Mouse (Mus musculus): ENCODE measurements around the gene Aldh1l1.
A peak's percentile ranks its signal among the peaks of the same experiment; 100 is the strongest.

Gene Aldh1l1

DNA sequence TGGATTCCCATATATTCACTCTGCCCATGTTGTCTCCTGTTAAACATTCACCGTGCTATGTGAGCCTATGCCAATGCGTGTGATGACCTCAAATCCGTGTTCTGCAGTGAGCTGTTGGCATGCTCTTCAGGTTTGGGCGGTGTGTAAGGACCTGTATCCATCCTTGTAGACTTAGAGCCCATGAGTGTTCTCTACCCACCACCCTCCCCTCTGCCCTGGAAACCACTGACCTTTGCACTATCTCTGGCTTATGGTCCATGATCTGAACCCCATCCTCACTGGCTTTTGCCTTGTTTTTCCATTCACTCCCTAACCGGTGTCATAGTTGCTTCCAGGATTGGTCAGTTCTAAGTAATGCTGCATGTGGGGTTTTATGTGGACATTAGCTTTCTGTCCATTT, 67.5 kb downstream of the Aldh1l1 start:
- DNase-seq: no peak

DNA sequence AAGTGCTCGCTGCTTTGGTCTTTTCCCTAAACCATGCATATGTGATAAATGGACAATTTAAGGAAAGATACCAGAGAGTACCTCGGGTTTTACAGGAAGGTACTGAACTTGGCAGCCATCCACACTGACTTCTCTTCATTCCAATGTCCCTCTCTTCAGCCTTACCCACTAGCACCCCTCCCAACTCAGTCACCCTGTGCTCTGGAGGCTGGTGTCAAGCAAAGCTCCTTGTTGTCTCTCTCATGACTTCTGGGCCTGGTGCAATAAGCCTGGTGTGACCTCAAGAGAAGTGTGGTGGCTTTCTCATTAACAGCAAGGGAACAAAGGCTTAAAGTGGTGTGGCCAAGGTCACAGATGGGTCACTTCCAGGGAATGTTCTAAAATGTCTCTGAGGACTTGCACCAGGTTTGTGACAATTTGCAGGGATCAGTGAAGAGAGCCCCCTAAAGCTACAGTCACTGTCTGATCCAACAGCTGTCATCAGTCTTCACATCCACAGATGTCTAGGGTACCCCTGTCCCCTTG, 70.4 kb downstream of the Aldh1l1 start:
- no peak for DNase-seq

DNA sequence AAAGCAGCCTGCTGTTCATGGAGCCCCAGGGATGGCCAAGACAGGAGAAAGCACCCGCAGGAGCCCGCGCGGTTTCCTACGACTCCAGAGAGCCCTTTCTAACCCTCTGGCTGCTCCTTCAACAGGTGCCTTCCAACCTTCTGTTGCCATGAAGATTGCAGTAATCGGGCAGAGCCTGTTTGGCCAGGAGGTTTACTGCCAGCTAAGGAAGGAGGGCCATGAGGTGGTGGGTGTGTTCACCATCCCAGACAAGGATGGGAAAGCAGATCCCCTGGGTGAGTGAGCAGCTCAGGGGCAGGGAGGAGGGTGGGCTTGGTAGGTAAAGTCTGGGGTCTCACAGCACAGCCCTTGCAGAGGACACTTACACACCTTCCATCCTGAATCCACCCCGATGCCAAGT, 70.8 kb downstream of the Aldh1l1 start:
- no peak for DNase-seq

DNA sequence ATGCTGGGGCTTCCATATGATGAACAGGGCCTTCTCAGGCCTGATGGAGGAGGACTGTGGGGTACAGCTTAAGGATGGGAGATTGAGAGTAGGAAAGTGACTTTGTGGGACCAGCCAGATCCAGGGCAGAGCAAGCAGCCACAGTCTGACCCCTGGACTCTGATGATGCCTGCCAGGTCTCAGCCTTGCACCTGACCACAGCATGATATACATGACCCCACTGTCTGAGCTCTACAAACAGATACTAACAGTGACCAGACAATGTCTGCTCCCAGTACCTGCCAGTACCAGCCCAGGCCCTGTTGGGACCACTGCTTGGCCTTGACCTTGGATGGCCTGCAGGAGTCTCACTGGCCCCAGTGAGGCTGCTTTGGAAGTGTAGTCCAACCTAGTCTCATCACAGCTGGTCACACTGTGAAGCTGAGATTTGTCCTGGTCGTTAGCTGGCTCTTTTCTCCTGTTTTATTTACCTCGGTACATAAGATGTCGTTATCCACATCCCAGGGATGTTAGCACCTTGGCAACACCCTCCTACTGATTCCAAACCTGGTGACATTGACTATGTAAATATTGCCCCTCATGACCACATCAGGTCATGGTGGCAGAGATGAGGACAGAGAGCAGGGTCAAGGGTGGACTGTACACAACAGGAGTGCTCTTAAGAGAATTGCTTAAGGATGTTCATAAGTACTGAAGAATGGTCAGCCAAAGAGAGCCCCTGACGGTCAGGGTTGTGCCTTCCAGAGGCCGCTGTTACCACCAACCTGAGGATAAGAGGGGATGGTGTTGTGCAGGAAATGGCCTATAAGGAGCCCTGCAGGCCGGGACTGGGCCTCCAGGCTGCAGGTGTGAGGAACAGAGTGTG, 71.8 kb downstream of the Aldh1l1 start:
- no peak for DNase-seq

DNA sequence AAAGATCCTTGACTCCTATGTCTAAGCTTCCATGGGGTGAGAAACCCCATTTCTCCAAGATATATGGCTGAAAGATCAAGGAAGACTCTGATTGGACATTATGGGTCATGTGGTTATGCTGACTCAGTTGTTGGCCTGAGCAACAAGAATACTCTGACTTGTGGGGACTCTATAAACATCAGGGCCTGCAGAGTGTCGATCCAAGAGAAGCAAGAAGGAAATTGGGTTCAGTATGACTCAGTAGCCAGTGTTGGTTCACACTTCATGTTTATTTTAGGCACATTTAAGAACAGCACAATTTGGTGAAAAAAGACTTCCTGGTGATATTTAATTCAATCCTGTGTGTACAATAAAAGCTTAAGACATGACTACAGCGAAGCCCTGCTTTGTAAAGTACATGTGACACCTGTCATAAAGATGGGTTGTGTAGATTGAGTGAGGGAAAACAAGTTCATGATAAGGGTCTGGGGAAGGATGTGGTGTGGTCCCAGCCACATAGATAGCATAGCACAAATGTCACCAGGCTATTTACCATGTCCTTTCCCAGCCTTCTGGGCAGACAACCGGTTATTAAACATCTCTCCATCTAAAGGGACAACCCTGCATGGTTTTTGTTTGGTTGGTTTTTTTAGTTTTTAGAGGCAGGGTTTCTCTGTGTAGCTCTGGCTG, 74.3 kb downstream of the Aldh1l1 start:
- no peak for DNase-seq

DNA sequence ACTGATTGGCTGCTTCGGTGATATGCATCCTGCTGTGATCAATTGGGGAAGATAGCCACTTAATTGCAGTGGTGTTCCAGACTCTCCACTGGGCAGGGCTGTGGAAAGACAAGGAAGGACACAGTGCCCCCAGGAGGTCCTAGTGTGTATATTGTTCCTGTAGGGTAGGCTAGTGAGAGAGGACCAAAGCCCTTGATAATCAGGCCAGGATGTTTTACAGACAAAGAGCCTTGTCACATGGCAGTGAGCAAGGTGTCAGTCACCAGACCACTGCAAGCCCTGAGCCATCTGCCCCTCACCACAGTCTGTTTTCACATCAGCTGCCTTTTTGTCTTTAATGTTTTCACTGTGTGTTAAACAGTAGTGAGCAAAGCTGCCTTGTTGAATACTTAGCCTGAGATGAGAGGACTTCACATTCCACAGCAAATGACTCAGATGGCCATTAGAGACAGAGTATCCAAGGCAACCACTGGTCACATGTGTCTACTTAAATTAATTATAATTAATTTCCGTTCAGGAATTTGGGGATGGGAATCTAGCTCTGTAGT, 75.1 kb downstream of the Aldh1l1 start:
- no peak for DNase-seq

DNA sequence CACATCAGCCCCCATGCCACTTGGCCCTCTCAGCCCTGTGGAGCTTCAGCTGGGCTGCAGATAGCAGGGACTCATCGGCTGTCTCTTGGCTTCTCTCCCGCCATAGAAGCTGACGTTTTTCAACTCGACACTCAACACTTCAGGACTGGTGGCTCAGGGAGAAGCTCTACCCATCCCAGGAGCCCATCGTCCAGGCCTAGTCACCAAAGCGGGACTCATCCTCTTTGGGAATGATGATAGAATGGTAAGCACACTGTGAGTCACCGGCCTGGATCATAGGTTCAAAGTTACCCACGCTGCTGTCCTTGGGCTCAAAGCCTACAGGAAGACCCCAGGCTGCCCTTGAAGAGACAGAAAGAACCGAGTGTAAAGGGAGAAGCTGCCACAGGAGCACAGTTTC, 78.0 kb downstream of the Aldh1l1 start:
- no peak for DNase-seq

DNA sequence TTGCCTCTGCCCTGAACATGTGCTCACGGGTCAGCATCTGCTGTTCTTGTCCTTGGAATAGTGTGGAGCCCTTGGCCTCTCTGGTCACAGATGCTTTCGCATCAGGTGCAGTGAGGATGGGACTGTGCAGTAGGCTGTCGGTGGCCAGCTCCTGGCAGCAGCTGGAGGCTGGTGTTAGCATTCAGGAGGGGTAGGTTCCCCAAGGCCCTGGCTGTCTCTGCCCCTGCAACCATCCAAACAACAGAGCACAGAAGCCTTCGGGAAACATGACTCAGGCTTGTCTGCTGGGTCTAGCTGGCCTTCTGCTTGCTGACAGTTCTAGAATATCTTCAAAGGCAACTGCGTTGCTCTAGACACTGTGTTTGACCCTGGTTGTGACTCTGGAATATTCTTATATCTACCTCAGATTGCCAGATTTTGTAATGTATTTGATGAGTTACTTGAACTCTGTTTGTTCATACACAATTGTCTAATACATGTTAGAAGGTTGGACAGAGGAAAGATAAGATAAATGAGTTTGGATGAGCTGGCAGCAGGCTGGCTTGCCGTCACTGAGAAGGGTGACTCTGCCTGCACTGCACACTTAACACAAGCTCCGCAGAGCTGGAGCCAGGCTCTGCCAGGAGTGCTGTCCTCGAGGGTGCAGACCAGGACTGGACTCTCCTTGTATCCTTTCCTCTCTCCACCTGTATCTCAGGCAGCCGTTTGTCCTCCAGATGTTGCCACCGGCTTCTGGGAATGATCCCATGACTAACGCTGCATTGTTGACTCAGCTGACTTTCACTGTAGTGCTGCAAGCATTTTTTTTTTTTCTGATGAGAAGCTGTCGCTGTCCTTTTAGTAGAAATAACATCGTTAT, 79.4 kb downstream of the Aldh1l1 start:
- no peak for DNase-seq

DNA sequence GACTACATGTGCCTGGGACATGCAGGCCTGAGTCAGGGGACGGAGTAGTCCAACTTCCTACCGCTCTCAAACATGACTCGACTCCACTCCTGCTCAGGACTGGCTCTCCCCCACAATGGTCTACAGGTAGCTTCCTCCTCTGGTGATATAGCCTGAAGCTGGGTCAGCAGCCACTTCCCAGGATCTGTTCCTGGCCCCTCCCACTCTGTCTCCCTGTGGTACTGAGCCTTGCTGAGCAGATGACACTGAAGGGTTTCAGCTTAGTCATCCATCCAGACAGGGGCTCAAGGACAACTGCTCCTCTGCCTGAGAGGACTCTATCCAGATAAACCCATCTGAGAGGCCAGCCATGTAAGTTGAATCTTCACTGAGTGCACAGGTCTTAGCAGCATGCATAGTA, 81.3 kb downstream of the Aldh1l1 start:
- DNase-seq: no peak

DNA sequence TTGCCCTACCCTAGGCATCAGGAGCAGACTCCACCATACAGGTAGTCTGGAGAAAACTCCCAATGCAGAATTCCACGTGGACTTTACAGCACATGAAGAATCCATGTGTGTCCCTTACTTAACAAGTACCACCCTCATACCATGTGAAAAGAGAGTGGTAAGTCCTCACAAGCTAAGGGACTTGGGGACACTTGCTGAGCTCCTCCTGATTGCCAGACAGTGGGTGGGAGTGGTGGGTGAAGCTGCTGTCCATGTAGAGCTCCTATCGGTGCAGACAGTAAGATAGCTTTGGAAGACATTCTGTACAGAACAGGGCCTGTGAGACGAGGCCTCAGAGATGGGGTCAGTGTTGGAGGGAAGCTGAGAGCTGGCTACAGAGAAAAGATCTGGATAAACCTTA, 81.7 kb downstream of the Aldh1l1 start:
- no peak for DNase-seq

DNA sequence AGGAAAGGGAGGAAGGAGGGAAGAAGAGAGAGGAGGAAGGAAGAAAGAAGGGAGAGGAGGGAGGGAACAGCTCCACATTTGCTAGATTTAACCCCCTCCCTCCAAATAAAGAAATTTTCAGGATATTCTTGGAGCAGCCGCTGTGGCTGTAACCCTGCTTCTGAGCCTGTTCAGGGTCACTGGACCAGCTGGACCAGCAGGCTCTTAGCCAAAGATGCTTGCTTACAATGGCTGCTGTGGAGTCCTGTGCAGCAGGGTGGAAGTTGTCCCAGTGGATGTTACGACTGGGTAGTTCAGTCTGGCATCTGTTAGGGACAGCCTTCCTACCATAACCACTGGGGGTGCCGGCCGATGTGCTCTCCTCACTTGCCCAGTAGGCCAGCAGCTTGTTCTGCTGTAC, 82.5 kb downstream of the Aldh1l1 start:
- DNase-seq: no peak

DNA sequence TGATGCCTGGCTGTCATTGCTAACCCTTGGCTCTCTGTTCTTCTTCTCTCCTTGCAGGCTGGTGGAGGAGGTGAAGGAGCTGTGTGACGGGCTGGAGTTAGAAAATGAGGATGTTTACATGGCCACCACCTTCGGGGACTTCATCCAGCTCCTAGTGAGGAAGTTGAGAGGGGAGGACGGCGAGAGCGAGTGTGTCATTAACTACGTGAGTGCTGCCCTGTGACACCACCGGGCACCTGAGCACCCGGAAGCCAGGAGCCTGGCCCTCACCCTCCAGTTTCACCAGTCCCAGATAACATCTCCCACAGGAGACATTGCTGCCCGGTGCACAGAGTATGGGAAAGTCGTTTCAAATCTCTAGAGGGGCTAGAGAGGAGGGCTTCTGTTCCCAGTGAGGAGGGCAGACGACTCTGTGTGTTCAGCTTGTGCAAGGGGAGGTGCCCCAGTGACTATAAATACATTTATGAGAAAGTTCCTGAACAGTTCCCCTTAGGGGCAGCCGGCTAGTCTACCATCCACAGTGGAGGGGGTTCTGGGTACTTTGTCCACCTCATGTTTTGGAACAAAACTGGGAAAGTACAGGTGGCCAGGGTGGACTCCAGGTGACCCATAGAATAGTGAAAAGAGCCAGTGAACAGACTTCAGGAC, 83.6 kb downstream of the Aldh1l1 start:
- DNase-seq: no peak

DNA sequence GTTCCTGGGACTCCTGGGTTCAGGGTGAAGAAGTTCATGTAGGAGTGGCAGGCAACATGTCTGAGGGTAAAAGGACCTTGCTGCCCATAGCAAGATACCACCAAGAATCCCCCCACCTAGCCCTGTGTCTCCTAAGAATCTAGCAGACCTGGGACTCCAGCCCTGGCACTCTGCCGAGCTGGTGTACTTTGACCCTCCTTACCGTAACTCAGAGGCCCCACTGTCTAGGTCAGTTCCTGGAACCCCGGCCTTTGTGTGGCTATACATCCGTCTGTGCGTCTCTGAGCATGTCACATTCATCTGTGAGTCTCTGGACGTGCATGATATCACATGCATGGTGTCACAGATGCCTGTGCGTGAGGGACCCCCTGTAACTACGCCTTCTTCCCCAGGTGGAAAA, 84.2 kb downstream of the Aldh1l1 start:
- no peak for DNase-seq

DNA sequence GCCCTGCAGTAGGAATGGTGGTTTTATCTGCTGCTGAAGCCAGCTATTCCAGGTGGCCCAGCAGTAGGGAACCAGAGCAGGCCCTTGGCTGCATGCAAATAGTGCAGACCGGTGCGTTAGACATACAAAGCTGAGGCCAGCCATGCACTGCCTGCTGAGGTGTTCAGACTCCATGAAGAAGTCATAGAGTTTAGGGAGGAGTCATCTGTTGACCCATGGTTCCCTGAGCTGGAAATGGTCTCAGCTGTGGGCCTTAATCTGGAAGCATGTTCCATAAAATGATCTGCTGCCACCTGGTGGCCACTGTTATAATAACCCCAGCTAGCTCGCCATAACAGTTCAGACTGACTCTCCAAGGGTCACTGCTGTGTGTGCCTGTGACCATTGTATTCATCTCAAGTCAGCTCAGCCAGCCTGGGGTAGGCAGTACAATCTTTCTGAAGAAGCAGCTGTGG, 89.1 kb downstream of the Aldh1l1 start:
- peak; percentile 88 for DNase-seq

DNA sequence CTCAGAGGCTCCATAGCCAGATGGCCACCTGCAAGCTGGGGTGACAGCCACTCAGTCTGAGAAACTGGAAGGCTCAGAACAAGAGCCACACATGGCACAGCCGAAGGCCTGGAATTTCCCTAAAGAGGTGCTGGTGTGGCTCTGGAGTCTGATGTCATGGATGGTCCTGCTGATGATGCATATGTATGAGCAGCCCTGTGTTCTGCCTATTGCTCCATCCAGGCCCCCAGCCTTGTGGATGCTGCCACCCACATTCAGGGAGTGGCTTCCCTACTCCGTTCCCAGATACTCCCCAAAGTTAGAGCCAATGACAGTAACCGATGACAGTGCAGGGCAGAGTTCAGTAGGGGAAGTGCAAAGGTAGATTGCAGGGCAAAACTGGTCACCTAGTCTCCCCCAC, 91.9 kb downstream of the Aldh1l1 start:
- no peak for DNase-seq

DNA sequence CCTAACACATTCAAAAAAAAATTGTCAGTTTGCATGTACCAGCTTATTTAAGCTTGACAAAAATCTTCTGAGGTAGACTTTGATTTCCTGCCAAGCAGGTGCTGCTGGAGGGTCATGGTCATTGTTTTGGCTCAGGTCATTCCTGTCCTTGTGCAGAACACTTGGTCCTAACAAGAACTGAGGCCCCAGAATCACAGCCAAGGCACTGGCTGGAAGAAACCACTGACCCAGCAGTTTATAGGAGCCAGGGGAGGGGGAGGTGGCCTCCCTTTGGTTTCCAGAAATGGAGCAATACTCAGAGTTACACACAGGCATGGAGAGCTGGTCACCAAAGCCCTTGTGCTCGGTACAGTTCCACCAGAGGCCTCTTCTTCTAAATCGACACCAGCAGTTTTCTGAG, 96.1 kb downstream of the Aldh1l1 start:
- DNase-seq: no peak

DNA sequence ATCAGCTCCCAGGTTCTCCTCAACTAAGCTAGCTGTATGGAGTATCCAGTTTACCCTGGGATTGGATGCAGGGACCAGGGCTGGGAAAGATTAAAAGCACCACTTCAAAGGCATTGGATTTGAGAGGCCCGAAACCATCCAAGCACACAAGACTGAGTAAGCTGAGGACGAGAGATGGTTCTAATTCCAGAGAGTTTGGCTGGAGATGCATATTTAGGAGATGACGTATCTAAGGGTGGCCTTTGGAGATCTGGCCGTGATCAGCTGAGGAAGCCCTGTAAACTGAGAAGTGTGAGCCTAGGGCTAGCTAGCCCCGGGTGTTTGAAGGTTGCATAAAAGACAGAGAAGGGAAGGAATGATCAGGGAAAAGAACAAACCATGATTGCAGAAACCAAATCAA, 101.9 kb downstream of the Aldh1l1 start:
- DNase-seq: no peak

DNA sequence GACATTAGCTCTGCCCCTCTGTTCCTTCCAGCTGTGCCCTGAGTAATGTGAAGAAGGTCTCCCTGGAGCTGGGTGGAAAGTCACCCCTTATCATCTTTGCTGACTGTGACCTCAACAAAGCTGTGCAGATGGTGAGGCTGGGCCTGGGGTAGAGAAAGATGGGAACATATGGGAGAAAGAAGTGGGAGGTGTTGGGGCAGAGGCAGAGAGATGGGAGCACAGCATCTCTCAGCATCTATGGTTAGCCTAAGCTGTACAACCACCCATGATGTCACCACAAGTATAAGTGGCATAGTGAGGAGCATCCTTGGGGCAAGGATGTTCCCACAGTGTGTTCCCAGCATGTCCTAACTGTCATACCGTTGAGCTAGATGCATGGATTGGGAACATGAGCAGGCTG, 104.5 kb downstream of the Aldh1l1 start:
- DNase-seq: no peak

DNA sequence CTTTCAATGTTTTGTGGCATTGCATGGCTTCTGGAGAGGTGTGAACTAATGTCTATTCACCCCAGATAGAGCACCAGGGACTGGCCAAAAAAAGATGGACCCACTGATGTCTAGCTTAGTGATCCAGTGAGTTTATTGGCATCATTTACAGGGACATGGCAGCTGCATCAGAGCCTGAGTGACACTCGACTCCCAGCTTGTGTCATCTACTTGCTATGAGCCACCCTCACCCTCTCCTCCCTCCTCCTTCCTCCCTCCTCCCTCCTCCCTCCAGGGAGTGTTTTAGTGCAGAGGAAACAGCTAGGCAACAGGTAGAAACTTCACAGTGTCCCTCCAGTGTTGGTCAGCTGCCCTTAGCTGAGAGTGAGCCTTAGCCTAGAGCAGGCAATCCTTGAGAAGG, 108.7 kb downstream of the Aldh1l1 start:
- DNase-seq: no peak

DNA sequence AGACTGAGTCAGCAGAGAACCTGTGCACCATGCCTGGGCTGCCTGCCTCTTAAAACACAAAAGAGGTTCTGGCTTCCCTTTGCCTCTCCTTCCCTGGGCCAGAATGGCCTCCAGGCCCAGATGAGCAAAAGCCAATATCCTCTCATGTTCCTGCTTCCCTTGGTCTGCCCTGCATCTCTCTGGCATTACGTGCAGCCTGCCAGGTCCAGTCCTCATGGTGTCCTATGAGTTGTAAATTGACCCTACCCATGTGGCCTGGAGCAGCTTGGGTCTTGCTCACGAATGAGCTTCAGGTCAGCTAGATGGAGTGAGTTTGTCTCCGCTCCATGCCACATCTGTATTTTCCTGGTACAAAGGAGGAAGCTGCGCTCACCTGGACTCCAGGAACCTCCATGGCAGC, 110.8 kb downstream of the Aldh1l1 start:
- no peak for DNase-seq

DNA sequence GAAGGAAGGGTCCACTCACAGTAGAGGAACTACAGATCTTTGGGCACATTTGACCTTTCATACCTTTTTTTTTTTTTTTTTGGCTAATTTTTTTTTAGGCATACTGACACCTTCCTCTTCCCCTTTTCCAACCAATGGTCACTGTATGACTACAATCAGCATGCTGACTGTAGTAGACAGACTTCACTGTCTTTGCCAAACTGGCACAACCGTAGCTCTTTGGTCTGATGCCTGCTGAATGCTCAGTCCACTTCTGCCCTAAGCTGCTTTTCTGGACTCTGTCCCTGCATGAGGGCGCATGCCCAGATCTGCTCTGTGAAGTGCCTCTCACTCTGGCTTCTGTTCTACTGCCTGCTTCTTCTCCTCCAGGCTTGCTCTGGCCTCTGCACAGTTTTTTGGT, 111.4 kb downstream of the Aldh1l1 start:
- DNase-seq: peak; percentile 88

DNA sequence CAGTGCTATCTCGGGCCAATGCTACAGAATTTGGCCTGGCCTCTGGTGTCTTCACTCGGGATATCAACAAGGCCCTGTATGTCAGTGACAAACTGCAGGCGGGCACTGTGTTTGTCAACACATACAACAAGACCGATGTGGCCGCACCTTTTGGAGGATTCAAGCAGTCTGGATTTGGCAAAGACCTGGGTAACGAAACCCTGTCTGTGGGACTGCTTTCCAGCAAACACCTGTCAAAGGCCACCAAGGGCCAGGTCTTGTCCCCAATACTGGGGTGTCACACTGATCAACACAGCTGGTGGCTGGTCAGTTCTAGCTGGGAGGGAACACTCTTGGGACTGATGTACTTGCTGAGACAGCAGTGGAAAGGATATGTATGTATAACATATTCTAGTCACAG, 112.0 kb downstream of the Aldh1l1 start:
- no peak for DNase-seq

DNA sequence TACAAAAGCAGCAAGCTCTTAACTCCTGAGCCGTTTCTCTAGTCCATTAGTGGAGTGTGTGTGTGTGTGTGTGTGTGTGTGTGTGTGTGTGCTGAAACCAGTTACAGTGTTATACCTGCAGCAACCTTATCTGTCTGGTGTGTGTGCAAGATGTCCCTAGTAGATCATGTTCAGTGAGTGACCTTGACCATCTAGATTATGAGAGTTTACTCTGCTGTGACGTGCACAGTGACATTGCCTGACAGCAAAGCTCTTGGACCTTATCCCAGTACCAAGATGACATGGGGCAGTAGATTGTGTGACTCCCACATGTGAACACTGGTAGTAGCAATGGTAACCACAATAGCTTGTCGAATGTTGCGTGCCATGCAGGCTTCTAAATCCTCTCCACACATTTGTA, 114.1 kb downstream of the Aldh1l1 start:
- no peak for DNase-seq
